Mouse (Mus musculus) small intestine, adult 2 months (tissue): ENCODE measurements around the gene Vax2. TPM values are rescaled to one million over a fixed set of nuclear protein-coding genes. Genes with fewer than 3 reads are reported as not detected.

Experiments used
- H3K27ac ChIP-seq: fragments of 200-500 bp; 2 replicates; pipeline ENCODE4 v1.5.1; 2012; ENCODE audit warnings: low read depth, low read length, control low read depth, inconsistent platforms; ENCODE audit not compliant: insufficient read depth
- H3K27me3 ChIP-seq: fragments of 200-500 bp; 2 replicates; pipeline ENCODE4 v1.6.1; 2012; ENCODE audit warnings: mild to moderate bottlenecking, moderate library complexity, low read length, inconsistent platforms; ENCODE audit not compliant: control insufficient read depth, insufficient read depth
- H3K36me3 ChIP-seq: fragments of 200-500 bp; 2 replicates; pipeline ENCODE4 v1.6.1; 2012; ENCODE audit warnings: mild to moderate bottlenecking, low read length, control low read depth, inconsistent platforms; ENCODE audit not compliant: control insufficient read depth, insufficient read depth
- H3K4me1 ChIP-seq: fragments of 200-500 bp; 2 replicates; pipeline ENCODE4 v1.6.1; 2012; ENCODE audit warnings: low read length, inconsistent platforms, mixed read lengths; ENCODE audit not compliant: control insufficient read depth, insufficient read depth, insufficient read length
- H3K4me3 ChIP-seq: fragments of 200-500 bp; 2 replicates; pipeline ENCODE4 v1.5.1; 2012; ENCODE audit warnings: low read depth, mild to moderate bottlenecking, control low read depth, inconsistent platforms, low read length, moderate library complexity
- CTCF ChIP-seq: fragments of 200-500 bp; IDR thresholded peaks from 2 replicates; pipeline ENCODE4 v1.5.1; 2012; ENCODE audit warnings: low read depth, mild to moderate bottlenecking, control low read depth, inconsistent platforms, low read length, moderate library complexity, mixed read lengths; ENCODE audit not compliant: insufficient replicate concordance, insufficient read length; ENCODE audit errors: extremely low read depth
- POLR2A ChIP-seq: fragments of 200-500 bp; IDR thresholded peaks from 2 replicates; pipeline ENCODE4 v1.6.1; 2012; ENCODE audit warnings: low read depth, mild to moderate bottlenecking, control low read depth, inconsistent platforms, low read length, moderate library complexity
- WGBS: fragments of 180-500 bp; shearing (Covaris S2); methylation state at CpG from one replicate; pipeline ENCODE4 v1.1.7; 2018; 5-methylcytosine and 5-hydroxymethylcytosine counted together
- polyA plus RNA-seq: library from polyadenylated mRNA; depleted of rRNA; stranded (reverse); fragments of >200 nt; gene quantifications from 2 replicates; pipeline ENCODE4 v1.2.3, GENCODE M21; 2012

The Vax2 gene
- polyA plus RNA-seq, 1 experiment: not detected

GRCm38 (mm10) chr6:83711725-83712475 is 836 bp downstream of the Vax2 start:
- Histone ChIP-seq H3K27ac (no peak overlapping the region), H3K27me3 (peaks cover 90% of the 10 kb centered on the region), H3K36me3 (no peaks in the 10 kb centered on the region), H3K4me3 (peak overlapping the region; percentile 58; the same call in 1 of the 2 replicates), H3K4me1 (peaks cover 15% of the 10 kb centered on the region; the same call in 1 of the 2 replicates)
- TF ChIP-seq POLR2A: no peak
- TF ChIP-seq CTCF: no peak
- 8% methylated on average over 45 of the region's 45 CpGs for whole genome bisulfite sequencing

DNA sequence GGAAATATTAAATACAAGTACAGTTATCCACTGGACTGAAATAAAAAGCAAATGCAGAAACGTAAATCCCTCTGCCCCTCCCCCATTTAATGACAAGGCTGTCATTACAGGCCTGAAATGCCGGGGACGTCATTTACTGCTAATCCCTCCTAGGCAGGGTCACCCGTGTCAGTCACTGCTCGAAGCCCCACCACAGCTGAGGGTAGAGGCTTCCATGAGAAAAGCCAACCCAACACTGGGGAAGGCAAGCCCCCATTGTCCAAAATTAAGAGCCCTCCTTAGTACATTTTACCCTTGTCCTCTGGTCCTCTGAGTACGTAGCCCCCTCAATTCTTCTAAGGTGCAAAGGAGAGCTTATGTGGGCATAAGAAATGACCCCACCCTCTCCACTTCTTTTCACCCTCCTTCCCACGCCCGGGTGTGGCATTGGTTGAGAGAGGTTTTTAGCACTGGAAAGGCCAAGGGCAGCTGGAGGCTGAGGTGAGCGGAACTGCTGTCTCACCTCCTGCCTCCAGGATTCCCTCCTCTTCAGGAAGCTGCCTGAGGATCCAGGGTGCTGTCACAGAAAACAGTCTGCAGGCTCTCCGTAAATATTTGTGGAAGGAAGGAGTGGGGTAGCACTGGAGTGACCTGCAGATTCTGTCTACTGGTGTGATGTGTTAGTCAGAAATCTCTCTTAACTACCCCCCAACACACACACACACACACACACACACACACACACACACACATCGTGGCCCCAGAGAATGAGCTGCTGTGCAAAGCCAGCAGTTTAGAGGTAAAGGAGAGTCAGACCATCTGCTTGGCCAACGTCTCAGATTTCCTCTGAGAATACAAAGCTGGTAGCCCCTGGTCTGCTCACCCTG is 2.4 kb downstream of the Vax2 start:
- Histone ChIP-seq H3K27ac (no peak overlapping the region), H3K27me3 (peaks cover 91% of the 10 kb centered on the region)
- WGBS: 8% methylated on average over 12 of the region's 12 CpGs

GRCm38 (mm10) chr6:83714221-83715123 is 3.4 kb downstream of the Vax2 start:
- H3K4me3 ChIP-seq: no peak overlapping the region

More for the DNA sequence above, 2.4 kb downstream of the Vax2 start:
- Histone ChIP-seq H3K4me1 (peaks cover 15% of the 10 kb centered on the region; the same call in 1 of the 2 replicates), H3K4me3 (no peak overlapping the region), H3K36me3 (no peaks in the 10 kb centered on the region)
- TF ChIP-seq POLR2A (no peak), CTCF (no peak)

DNA sequence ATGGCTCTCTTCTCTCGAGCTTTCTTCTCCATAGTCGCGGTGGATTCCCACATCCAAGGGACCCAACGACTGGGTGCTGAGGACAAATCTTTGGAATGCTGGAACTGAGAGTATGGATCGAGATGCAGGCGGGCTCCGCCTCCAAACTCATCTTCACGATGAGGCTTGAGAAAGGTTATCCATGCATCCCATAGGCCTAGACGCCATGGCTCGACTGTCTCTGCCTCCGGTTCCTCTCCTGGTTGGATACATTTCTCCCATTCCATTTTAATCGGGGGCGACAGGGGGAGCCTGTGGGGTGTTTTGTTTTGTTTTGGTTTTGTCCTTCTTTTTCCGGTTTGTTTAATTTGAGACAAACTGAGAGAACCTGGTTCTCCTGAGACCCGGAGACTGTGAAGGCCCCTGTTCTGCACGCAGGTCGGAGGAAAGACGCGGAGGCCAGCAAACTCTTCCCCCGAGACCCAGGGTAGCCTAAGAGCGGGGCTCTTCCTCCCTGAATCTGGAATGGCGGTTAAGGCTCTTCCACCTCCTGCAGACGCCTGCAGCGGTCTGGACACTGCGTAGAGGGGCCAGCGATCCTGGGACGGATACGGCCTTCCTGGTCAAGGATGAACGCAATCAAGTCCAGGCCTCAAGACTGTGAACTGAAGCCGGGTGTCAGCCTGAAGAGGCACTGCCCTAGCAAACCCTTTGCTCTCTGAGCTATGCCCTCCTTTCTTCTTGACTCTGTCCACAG is 4.6 kb downstream of the Vax2 start:
- TF ChIP-seq CTCF: no peak
- no peak for TF ChIP-seq POLR2A
- Histone ChIP-seq H3K27me3 (peaks cover 82% of the 10 kb centered on the region), H3K27ac (no peak overlapping the region), H3K36me3 (no peaks in the 10 kb centered on the region), H3K4me1 (peaks cover 13% of the 10 kb centered on the region; the same call in 1 of the 2 replicates), H3K4me3 (no peak overlapping the region)
- WGBS: 8% methylated on average over 30 of the region's 30 CpGs

More at GRCm38 (mm10) chr6:83714221-83715123, 3.4 kb downstream of the Vax2 start:
- TF ChIP-seq POLR2A: no peak
- no peak for TF ChIP-seq CTCF
- H3K27ac ChIP-seq: no peak overlapping the region
- peaks cover 15% of the 10 kb centered on the region; the same call in 1 of the 2 replicates for H3K4me1 ChIP-seq
- H3K36me3 ChIP-seq: no peaks in the 10 kb centered on the region
- 5% methylated on average over 34 of the region's 34 CpGs for WGBS
- peaks cover 88% of the 10 kb centered on the region for H3K27me3 ChIP-seq

DNA sequence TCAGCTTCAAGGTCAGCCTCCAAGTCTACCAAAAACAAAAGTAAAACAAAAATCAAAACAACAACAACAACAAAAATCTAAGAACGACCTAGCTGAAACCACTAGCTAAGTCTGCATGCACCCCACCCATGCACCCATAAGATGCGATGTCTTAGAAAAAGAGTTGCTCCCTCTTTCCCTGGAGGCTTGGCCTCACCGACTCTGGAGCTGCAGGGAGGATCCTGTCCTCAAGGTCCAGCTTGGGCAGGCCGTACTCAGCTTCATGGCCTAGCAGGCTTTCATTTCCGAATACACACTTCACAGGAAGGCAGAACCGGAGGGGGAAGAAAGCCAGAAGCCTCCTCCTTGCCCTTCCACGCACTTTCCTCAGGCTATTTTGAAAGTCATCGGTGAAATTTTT is 6.0 kb downstream of the Vax2 start:
- H3K27me3 ChIP-seq: peaks cover 75% of the 10 kb centered on the region

DNA sequence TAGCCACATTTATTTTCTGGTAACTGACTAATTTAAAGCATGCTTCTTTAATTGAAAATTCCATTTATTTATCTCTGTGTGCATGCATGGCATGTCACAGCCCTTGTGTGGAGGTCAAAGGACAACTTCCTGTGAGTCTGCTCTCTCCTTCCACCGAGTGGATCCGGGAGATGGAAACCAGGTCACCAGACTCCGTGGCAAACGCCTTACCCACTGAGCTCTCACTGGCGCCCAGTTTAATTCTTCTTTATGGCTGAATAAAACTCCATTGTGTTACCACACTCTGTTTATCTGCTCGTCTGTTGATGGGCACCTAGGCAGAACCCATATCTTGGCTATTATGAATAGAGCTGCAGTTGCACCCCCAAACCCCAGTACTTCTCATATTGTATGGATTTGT is 11.5 kb downstream of the Vax2 start:
- no peak overlapping the region for H3K27ac ChIP-seq
- peaks cover 37% of the 10 kb centered on the region for H3K27me3 ChIP-seq
- no peaks in the 10 kb centered on the region for H3K4me1 ChIP-seq
- H3K36me3 ChIP-seq: no peaks in the 10 kb centered on the region
- TF ChIP-seq POLR2A (no peak), CTCF (no peak)
- no peak overlapping the region for H3K4me3 ChIP-seq
- WGBS: 19% methylated on average over 6 of the region's 6 CpGs

More for the DNA sequence above, 6.0 kb downstream of the Vax2 start:
- H3K4me3 ChIP-seq: no peak overlapping the region
- no peak for TF ChIP-seq CTCF
- TF ChIP-seq POLR2A: no peak
- H3K4me1 ChIP-seq: peaks cover 1% of the 10 kb centered on the region; the same call in 1 of the 2 replicates
- no peaks in the 10 kb centered on the region for H3K36me3 ChIP-seq
- H3K27ac ChIP-seq: no peak overlapping the region
- WGBS: 5% methylated on average over 8 of the region's 8 CpGs
